Mouse (Mus musculus): ENCODE results near the gene Tmem220. TPM values are rescaled to one million over a fixed set of nuclear protein-coding genes. Genes with fewer than 3 reads are reported as not detected.

Tmem220 gene
- polyA plus RNA-seq, 1 experiment from 2014 or later, result 4.2 TPM

GRCm38 (mm10) chr11:66998467-66999403 is 26.2 kb upstream of the Tmem220 start:
- TF ChIP-seq CTCF (IDR thresholded peaks at IDR 0.05; ENCODE audit: low read depth) (no peak), EP300 (IDR thresholded peaks at IDR 0.05; ENCODE audit: low read depth) (no peak)
- Histone ChIP-seq H3K27ac (ENCODE audit: low read depth) (no peak overlapping the region), H3K4me2 (ENCODE audit: low read depth, low read length) (no peak overlapping the region), H3K4me1 (ENCODE audit: insufficient read depth) (no peaks in the 10 kb centered on the region), H3K9me3 (ENCODE audit: low read length) (no peaks in the 10 kb centered on the region), H3K9ac (replicated peaks) (no peak overlapping the region), H3K27me3 (ENCODE audit: insufficient read depth, low read length) (no peaks in the 10 kb centered on the region), H3K36me3 (replicated peaks; ENCODE audit: insufficient read depth, low read length) (no peaks in the 10 kb centered on the region), H3K4me3 (ENCODE audit: low read depth, low read length) (no peak overlapping the region)
- WGBS (ENCODE audit: insufficient replicate concordance), result 65% methylated on average over 14 of the region's 14 CpGs
- no peak for DNase-seq
- no peak for ATAC-seq

GRCm38 (mm10) chr11:67000671-67001070 is 24.3 kb upstream of the Tmem220 start:
- Histone ChIP-seq H3K4me3 (ENCODE audit: low read depth, low read length) (no peak overlapping the region), H3K4me2 (ENCODE audit: low read depth, low read length) (no peak overlapping the region), H3K9me3 (ENCODE audit: low read length) (no peaks in the 10 kb centered on the region), H3K4me1 (ENCODE audit: insufficient read depth) (no peaks in the 10 kb centered on the region), H3K27me3 (ENCODE audit: insufficient read depth, low read length) (no peaks in the 10 kb centered on the region), H3K27ac (ENCODE audit: low read depth) (no peak overlapping the region), H3K9ac (replicated peaks) (no peak overlapping the region), H3K36me3 (replicated peaks; ENCODE audit: insufficient read depth, low read length) (no peaks in the 10 kb centered on the region)
- no peak for TF ChIP-seq CTCF (IDR thresholded peaks at IDR 0.05; ENCODE audit: low read depth)
- no peak for TF ChIP-seq EP300 (IDR thresholded peaks at IDR 0.05; ENCODE audit: low read depth)
- ATAC-seq (no peak), DNase-seq (no peak)
- WGBS (ENCODE audit: insufficient replicate concordance), result 81% methylated on average over 4 of the region's 4 CpGs

DNA sequence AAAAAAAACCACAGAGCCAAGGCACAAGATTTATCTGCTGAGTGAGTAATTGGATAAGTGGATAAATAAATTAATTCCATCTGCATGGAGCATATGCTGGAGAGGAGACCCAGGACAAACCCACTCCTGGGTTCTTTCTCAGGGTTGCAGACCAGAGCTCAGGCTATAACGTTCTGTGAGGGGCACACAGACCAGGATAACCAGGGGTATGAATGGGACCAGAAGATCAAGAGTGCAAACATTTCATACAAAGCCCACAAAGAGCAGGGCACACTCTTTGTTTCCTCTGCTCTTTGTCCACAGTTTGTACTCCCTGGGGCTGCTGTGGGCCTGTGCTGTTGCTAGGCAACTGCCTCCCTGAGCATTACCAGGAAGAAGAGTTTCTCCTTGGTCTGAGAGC is 23.2 kb upstream of the Tmem220 start:
- no peaks in the 10 kb centered on the region for H3K36me3 ChIP-seq (replicated peaks; ENCODE audit: insufficient read depth, low read length)
- no peak overlapping the region for H3K9ac ChIP-seq (replicated peaks)
- WGBS (ENCODE audit: insufficient replicate concordance), result 46% methylated on average over 1 of the region's 1 CpGs
- ATAC-seq, result no peak
- no peak for DNase-seq
- H3K4me1 ChIP-seq (ENCODE audit: insufficient read depth), result no peaks in the 10 kb centered on the region
- H3K27ac ChIP-seq (ENCODE audit: low read depth), result no peak overlapping the region
- no peak overlapping the region for H3K4me3 ChIP-seq (ENCODE audit: low read depth, low read length)
- H3K9me3 ChIP-seq (ENCODE audit: low read length), result no peaks in the 10 kb centered on the region
- H3K27me3 ChIP-seq (ENCODE audit: insufficient read depth, low read length), result no peaks in the 10 kb centered on the region
- TF ChIP-seq CTCF (IDR thresholded peaks at IDR 0.05; ENCODE audit: low read depth) (no peak), EP300 (IDR thresholded peaks at IDR 0.05; ENCODE audit: low read depth) (no peak)
- H3K4me2 ChIP-seq (ENCODE audit: low read depth, low read length), result no peak overlapping the region

- no peaks in the 10 kb centered on the region for H3K4me1 ChIP-seq (ENCODE audit: insufficient read depth)
- ATAC-seq, result no peak
- no peak for DNase-seq
Observed at GRCm38 (mm10) chr11:67002911-67003310, 22.0 kb upstream of the Tmem220 start.

DNA sequence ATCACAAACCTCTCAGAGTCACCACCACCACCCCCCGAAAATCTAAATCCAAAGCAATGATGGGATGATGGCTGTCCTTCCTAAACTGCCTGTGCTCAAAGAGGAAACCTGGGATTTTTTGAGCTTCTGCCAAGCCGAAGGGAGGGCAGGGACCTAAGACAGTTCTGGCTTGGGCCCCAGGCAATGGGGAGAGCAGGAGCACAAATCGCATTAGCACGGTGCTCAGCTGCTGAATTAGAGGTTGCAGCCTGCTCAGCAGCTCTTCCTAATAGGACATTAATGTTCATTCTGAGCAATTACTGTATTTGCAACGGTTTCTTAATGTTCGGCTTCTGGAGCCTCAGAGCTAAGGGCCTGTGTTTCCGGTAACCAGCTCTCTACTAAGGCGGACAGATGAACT is 17.0 kb upstream of the Tmem220 start:
- H3K27me3 ChIP-seq (ENCODE audit: insufficient read depth, low read length), result no peaks in the 10 kb centered on the region
- ATAC-seq (no peak), DNase-seq (no peak)
- no peaks in the 10 kb centered on the region for H3K4me1 ChIP-seq (ENCODE audit: insufficient read depth)
- no peaks in the 10 kb centered on the region for H3K9me3 ChIP-seq (ENCODE audit: low read length)
- no peak for TF ChIP-seq EP300 (IDR thresholded peaks at IDR 0.05; ENCODE audit: low read depth)
- TF ChIP-seq CTCF (IDR thresholded peaks at IDR 0.05; ENCODE audit: low read depth), result no peak
- WGBS (ENCODE audit: insufficient replicate concordance), result 85% methylated on average over 8 of the region's 8 CpGs
- H3K4me2 ChIP-seq (ENCODE audit: low read depth, low read length), result no peak overlapping the region
- no peak overlapping the region for H3K9ac ChIP-seq (replicated peaks)
- H3K27ac ChIP-seq (ENCODE audit: low read depth), result no peak overlapping the region
- no peak overlapping the region for H3K4me3 ChIP-seq (ENCODE audit: low read depth, low read length)
- no peaks in the 10 kb centered on the region for H3K36me3 ChIP-seq (replicated peaks; ENCODE audit: insufficient read depth, low read length)

More at GRCm38 (mm10) chr11:67002911-67003310, 22.0 kb upstream of the Tmem220 start:
- 31% methylated on average over 2 of the region's 2 CpGs for WGBS (ENCODE audit: insufficient replicate concordance)
- Histone ChIP-seq H3K27me3 (ENCODE audit: insufficient read depth, low read length) (no peaks in the 10 kb centered on the region), H3K4me3 (ENCODE audit: low read depth, low read length) (no peak overlapping the region), H3K9ac (replicated peaks) (no peak overlapping the region), H3K36me3 (replicated peaks; ENCODE audit: insufficient read depth, low read length) (no peaks in the 10 kb centered on the region), H3K9me3 (ENCODE audit: low read length) (no peaks in the 10 kb centered on the region), H3K4me2 (ENCODE audit: low read depth, low read length) (no peak overlapping the region), H3K27ac (ENCODE audit: low read depth) (no peak overlapping the region)
- TF ChIP-seq CTCF (IDR thresholded peaks at IDR 0.05; ENCODE audit: low read depth) (no peak), EP300 (IDR thresholded peaks at IDR 0.05; ENCODE audit: low read depth) (no peak)

- WGBS (ENCODE audit: insufficient replicate concordance), result 85% methylated on average over 4 of the region's 4 CpGs
- Histone ChIP-seq H3K4me3 (ENCODE audit: low read depth, low read length) (no peak overlapping the region), H3K36me3 (replicated peaks; ENCODE audit: insufficient read depth, low read length) (no peaks in the 10 kb centered on the region), H3K4me1 (ENCODE audit: insufficient read depth) (no peaks in the 10 kb centered on the region), H3K9me3 (ENCODE audit: low read length) (no peaks in the 10 kb centered on the region), H3K4me2 (ENCODE audit: low read depth, low read length) (no peak overlapping the region), H3K9ac (replicated peaks) (no peak overlapping the region), H3K27me3 (ENCODE audit: insufficient read depth, low read length) (no peaks in the 10 kb centered on the region), H3K27ac (ENCODE audit: low read depth) (no peak overlapping the region)
- TF ChIP-seq CTCF (IDR thresholded peaks at IDR 0.05; ENCODE audit: low read depth), result no peak
- no peak for TF ChIP-seq EP300 (IDR thresholded peaks at IDR 0.05; ENCODE audit: low read depth)
- DNase-seq, result no peak
- ATAC-seq, result no peak
Observed at GRCm38 (mm10) chr11:67008528-67008927, 16.4 kb upstream of the Tmem220 start.

Data from liver, postnatal 0 days (tissue).